Mouse (Mus musculus): ENCODE data around the gene Rfc2. TPM values are rescaled to one million over a fixed set of nuclear protein-coding genes. Genes with fewer than 3 reads are reported as not detected.

Rfc2 gene
- 100 to 1,000 TPM; 129 to 149 TPM for polyA plus RNA-seq (2017; shearing (Covaris generic))

DNA sequence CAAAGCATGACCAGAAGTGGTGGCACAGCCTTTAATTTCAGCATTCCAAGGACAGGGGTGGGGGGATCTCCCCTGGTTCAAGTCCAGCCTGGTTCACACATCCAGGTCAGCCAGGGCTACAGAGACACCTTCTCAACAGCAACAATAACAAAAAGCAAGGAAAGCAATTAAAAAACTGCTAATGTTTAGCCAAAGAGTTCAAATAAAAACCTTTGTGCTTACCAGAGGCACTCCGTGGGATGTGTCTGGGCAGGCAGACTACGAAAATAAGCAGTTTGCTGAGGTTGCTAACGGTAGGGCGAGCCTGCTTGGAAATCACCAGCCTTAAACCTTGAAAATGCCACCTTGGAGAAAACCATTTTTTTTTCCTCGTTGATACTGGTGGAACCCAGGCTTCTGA, at the start of gene Rfc2:
TSS of gene Rfc2 (plus strand) at position 221 of the 400 bp plus-strand sequence.
- ATAC-seq = no peak

DNA sequence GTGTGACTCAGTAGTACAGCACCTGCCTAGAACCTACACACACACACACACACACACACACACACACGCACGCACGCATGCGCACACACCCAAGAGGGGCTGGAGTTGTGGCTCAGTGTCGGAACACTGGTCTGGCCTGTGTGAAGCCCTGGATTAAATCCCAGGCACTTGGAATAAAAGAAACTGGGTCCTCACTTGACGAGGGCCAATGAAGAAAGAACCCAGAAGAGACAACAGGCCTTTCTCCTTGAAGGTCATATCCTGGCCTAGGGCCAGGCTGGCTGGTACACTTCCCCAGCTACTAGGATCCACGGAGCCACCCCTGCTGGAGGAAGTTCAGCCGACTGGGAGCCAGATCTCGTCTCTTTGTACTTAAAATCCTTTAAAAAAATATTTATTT, 49.6 kb upstream of the Rfc2 start:
- no peak for ATAC-seq

DNA sequence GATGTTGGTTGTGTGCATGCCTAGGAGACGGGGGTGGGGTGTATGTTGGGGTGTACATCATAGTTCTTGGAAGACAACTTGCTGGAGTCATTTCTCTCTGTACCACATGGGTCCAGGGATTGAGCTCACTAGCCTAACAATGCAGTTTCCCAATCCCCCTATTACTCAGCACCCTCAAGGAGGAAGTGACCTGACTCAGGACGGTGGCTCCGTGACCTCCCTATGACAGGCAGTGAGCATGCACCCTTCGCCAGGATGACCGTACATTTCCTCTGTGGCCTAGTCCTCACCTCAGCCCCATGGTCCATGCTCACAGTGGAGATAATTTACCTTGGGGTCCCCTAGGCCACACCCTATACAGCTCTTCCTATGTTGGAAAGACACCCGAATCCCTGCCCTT, 48.7 kb upstream of the Rfc2 start:
- ATAC-seq = no peak

DNA sequence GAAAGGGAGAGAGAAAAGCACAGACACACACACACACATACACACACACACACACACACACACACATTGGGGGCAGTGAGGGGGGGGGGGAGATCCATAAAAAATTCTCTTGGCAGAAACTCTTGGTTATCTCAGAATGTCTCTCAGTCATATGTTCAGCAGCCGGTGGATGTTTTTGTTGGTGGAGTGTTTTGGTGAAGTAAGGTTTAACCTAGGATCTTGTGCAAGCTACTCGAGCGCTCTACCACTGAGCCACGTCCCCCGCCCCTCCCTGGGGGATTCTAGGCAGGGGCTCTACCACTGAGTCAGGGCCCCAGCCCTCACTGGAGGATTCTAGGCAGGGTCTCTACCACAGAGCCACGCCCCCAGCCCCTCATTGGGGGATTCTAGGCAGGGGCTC, 45.1 kb upstream of the Rfc2 start:
- no peak for ATAC-seq

DNA sequence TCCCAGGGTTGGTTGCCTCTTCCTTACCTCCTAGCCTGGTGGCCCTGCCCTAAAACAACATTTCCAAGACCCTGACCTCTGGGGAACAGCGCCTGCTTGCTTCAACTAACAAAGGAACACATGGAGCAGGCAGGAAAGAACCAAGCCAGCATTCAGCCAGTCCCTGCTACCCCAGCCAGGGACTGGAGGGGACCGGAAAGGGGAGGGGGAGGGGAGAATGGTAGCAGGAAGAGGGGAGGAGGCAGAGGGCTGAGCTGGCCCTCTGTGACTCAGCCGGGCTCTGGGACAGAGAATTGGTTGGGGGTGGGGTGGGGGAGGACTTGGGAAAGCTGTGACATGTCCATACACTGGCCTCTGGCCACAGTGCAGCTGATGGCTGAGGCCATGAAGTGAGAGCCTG, 41.3 kb upstream of the Rfc2 start:
- peak; percentile 92 for ATAC-seq

DNA sequence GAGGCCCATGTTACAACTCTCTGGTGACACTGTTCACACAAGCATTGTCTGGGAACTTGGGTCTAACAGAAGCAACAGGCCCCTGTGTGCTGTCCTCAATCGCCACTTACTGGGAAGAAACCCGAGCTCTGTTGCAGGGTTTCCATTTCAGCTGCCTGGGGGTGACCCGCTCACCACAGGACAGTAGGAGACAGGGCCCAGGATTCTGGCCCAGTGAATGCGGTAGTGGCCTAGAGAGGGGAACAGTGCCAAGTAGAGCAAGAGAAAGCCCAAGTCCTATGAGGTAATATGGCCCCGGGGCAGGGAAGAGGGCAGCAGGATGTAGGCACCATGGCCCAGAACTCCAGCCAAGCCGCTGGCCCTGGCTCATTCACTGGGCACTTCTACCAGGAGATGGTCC, 40.3 kb upstream of the Rfc2 start:
- no peak for ATAC-seq

DNA sequence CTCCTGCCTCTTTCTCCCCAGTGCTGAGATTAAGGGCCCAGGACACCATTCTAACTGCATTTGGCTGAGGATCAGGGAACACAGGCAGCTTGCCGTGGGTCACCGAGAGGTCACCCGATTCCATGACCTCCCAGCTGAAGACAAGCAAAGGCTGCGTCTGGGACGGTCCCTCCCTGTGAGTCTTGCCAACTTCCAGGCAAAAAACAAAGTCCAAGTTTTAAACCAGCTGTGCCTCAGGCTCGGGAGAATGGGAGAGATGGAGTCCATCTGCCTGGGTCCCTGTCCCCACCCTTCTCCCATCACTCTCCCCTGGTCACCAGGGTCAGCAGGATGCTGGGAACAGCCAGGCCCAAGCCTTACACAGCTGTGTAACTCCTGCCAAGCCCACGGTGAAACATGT, 39.5 kb upstream of the Rfc2 start:
- ATAC-seq = no peak

DNA sequence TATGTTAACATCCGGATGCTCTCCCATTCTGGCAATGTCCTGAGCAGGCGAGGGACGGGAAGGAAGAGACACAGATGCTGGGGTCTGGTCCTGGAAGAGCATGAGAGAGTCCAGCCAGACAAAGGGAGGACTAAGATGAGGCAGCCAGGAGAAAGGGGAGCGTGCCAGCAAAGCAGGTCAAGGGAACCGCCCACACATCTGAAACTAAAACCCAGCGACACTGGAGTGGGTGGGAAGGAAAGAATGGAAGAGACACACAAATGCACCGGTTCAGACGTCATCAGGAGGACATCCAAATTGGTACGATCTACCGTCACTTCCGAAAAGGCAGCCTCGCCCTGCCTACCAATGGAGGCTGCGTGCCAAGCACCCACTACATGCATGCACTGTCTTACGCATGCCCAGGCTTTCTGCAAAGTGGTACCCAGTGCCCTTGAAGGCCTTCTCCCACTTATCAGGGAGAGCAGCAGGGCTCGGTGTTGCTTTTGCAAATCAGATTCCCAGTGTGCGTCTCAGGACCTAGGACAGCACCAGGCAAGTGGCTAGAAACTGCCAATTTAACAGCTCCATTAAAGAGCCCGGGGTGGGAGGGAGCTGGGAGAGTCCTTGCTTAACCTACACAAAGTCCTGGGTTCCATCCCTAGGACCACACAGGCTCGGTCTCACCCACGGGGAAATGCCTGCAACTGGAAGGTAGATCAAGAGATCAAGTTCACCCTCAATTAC, 36.5 kb upstream of the Rfc2 start:
- no peak for ATAC-seq

DNA sequence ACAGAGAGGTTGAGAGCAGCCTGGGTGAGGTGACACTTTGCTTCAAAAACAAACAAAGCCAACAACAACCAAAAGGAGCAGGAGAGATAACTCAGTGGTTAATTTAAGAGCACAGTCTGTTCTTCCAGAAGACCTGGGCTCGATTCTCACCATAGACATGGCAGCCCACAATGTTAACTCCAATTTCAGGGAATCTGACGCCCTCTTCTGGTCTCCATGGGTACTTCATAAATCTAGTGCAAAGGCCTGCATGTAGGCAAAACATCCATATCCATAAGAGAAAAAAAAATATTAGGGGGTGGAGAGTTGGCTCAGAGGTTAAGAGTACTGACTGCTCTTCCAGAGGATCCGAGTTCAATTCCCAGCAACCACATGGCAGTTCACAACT, 35.9 kb upstream of the Rfc2 start:
- no peak for ATAC-seq

DNA sequence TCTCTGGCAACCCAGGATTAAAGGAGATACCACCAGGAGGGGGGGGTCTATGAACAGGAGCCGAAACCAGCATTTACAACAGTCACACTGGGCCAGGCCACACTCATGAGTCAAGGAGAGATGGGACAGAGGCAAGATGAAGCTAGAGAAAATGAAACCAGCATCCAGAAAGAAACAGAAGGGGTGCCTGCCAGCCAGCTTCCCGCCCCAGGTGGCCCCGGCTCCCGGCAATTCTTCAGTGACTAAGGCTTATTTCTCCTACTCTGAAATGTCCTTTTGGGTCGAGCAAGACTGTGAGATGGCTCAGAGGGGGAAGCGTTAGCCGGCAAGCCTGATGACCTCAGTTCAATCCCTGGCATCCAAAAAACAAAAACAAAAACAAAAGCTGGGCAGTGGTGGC, 34.4 kb upstream of the Rfc2 start:
- ATAC-seq = no peak

DNA sequence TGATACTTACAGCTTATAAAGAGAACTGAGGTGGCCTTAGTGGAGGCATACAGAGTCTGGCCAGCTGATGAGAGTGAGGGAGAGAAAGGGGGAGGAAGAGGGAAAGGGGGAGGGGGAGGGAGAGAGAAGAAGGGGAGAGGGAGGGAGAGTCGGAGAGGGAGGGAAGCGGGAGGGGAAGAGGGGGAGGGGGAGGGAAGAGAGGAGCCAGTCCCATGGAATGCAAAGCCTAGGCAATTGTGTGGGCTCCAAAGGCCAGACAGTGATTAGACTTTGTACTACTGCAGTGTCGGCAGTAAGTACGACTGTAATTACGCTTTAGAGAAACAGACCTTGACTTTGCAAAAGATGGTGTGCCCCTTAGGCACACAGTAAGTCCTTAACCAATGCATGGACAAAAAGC, 32.9 kb upstream of the Rfc2 start:
- ATAC-seq = no peak

DNA sequence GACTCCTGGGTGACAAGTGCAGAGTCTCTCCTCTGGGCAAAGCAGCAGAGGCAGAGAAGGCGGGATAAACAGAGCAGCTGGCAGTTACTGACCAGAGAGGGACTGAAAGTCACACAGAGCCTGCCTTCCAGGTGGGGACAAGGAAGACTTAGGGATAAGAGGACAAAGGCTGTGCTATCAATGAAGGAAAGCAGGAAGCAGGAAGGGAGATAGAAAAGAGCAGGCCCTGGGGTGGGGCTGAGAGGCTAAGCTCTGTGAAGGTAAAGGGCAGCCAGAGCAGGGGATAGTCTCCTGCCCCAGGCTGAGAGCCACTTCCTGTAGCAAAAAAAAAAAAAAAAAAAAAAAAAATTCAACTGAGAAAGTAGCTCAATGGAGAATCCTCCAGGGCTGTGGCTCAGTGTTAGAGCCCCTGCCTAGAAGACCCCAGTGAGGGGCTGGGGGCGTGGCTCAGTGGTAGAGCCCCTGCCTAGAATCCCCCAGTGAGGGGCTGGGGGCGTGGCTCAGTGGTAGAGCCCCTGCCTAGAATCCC, 31.5 kb upstream of the Rfc2 start:
- ATAC-seq = no peak

DNA sequence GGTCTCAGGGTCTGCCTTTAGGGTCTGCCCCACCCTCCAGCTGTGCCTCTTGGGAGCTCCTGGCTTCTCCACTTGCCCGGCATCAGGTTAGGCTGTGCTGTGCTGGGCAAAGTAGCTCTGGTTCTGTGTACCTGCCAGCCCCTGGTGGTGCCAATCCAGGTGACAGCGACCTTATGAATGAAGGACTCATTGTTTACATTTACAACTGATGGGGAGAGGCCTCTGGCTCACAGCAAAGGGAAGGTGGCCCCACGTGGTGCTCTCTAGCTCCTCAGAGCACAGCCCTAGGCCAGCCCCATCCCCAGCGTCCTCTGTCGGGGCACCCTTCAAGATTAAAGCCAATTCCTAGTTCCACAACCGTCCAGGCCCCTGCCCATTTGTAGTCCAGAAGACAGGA, 30.3 kb upstream of the Rfc2 start:
- ATAC-seq = no peak

DNA sequence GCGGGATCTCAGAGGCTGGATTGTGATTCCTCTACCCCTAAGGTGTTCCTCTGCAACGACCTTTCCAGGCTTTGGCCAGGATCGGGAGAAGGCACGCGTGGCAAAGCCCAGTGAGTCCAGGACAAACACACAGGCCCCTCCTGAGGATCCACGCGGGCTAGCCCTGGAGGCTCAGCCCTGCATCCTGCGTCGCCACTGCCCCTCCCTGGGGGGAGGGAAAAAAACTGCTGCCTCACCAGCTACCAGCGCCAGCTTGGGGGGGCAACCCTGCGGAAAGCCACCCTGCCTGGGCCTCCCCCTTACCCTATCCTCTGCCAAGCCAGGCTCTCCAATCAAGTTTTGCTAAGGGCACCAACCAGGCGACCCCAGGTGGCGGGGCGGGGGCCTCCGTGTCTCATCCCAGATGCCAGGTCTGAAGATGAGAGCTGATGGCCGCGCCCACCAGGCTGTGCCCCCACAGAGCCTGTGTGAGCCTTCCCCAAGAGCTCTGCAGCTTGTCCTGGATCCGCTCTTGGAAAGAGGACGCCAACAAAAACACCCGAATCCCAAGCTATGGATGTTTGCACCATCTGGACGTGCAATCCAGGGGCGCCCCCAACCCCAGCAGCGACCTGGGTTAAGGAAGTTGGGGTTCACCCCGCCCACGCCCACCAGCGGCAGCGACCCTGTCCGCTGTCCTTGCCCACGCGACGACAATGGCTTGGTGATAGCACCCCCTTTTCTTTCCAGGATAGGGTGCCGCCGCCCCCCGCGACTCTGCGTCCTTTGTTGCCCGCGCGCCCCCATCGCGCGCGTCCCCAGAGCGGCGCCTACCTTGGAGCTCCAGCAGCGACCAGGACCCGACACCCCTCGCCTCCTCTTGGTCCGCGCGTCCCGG, 29.7 kb upstream of the Rfc2 start:
- ATAC-seq = peak; percentile 9

DNA sequence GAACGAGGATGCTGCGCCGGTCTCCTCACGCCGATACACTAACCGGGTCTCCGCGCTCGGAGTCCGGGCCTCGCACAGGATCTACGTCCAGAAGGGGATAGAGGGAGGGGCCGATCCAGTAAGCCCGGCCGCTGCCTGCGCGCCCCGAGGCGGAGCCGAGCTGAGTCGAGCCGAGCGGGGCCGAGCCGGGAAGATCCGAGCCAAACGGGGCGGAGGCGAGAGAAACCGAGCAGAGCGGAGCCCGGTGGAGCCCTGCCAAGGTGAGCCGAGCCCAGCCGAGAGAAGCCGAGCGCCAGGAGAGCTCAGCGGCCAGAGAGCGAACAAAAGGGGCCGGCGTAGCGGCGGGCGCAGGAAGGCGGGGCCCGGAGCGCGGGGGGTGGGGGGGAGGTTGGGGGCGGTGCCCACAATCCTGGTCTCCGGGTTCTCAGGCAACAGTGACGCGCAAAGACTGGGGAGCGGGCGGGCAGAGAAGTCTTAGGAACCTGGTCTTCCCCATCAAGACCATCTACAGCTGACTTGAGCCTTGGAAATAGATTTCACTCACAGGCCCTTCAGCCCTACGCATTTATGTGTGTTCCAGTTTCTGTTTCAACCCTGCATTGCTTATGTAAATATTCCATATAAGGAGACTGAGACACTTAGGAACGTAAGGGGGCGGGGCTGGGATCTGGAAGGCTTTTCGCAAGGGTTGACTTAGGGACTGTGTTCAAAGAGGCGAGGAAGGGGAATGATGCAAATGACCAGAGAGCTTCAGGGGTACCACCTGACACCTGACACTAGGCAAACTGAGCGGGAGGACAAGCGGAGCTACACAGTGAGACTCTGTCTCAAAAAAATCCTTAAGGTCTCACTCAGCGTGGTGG, 28.8 kb upstream of the Rfc2 start, which contains the start of gene Clip2:
TSS of gene Clip2 (minus strand) at position 325 of the 863 bp plus-strand sequence.
- peak; percentile 97 for ATAC-seq

DNA sequence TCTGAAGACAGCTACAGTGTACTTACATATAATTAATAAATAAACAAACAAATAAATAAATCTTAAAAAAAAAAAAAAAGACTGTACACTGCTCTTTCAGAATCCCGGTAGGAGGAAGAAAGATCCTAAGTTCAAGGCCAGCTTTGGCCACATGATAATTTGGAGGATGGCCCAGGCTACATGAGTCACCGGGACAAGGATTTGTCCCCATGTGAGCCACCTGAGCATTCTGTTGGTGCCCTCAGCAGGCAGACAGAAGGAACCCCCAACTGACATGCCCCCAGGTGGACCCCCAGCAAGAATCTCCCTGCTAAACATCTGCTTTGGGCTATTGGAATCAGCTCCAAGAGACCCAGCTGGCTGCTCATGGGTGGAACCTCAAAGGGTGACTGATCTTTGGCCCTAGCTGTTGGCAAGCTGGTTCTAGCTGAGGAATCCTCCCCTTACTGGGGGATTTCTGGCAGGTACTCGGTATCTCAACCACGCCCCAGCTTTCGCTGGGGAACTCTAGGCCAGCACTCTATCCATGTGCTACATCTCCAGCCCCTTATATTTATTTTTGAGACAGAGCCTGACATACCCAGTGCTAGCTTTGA, 27.1 kb upstream of the Rfc2 start:
- ATAC-seq = no peak

DNA sequence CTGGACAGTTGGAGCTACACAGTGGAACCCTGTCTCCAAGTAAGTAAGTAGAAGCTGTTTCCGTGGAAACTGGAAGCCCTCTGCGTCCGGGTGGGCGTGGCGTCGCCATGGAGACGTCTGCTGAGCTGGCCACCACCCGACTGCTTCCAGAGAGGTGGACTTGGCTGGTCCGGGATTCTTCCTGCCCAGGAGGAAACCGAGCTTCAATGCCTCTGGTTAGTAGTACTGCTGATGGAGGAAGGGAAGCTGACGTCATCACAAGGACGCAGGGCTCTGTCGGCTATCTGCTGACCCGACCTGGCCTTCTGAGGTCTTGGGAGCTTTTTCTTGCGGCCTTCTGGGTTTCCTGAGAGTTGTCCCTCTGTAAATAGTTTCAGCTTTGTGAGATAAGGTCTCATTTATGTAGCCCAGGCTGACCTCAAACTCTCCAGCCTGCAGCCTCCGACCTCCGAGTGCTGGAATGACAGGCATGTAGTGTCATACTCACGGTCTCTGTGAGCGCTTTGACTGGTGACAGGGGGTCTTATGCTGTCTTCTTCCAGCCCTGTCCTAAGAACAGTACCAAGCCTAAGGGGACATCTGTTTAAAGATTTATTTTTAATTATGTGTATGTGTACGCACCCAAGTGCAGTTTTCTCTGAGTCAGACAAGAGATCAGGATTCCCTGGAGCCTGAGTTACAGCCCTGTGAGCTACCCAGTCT, 25.6 kb upstream of the Rfc2 start:
- ATAC-seq = no peak

DNA sequence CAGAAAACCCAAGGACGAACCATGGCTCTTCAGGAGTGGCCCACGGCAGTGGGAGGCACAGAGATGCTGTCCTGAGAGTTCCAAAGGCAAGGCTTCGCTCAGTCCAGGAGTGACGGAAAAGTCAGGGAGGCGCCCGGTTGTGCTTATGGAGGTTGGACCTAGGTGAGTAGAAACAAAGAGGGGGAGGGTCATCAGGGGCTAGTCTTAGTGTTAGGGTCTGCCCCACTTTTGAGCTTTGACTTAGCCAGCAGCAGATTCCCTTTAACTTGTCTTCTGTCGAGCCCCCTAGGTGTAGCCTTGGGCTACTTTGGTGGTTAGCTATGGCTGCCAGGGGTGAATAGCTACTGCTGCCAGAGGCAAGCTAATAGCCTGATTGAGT, 21.1 kb upstream of the Rfc2 start, which contains the start of gene Syna:
TSS of gene Syna (minus strand) at position 101 of the 379 bp plus-strand sequence.
- ATAC-seq = no peak

DNA sequence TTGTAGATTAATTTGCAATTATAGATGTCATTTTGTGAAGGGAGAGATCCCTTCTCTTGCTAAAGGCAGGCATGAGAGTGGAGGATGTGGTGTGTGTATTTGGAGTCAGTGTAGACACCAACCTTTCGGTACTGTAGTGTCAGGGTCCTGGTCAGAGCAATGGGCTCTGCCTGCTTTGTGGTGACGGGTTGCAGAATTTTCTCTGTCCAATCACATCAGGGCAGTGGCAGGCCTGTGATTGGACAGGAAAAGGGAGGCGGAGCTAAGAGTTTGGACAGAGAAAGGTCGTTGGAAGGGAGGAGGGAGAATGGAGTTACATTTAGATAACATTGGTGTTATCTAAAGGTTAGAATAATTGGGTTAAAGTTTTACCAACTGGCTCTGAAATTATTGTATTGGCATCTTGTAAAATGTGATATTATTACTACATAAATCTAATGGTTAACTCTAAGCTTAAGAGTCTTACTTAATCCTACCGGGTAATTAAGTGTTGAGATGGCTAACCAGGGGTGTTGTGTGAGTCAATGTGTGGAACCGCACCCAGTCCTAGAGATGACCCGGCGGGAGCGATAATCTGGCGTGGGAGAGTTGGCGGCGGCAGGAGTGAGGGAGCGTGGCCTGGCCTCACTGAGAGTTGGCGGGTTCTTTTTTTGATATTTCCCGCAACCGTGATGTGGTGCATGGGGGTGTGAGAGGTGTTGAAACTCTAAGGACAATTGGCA, 20.6 kb upstream of the Rfc2 start:
- ATAC-seq = no peak

DNA sequence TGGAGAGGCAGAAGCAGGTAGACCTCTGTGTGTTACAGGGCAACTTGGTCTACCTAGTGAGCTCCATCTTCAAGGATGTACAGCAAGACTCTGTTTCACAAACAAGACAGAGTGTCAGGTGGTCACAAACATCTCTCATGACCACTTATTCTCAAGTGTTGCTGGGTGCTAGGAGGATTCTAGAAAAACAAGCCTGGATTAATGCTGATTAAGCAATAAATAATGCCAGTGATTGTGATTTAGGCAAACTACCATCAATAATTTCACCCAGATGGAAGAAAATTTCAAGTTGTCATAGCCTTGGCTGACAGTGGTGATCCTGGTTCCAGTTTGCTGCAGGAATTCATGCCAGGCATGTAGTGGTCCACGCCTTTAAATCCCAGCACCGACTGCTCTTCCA, 16.9 kb upstream of the Rfc2 start:
- no peak for ATAC-seq

DNA sequence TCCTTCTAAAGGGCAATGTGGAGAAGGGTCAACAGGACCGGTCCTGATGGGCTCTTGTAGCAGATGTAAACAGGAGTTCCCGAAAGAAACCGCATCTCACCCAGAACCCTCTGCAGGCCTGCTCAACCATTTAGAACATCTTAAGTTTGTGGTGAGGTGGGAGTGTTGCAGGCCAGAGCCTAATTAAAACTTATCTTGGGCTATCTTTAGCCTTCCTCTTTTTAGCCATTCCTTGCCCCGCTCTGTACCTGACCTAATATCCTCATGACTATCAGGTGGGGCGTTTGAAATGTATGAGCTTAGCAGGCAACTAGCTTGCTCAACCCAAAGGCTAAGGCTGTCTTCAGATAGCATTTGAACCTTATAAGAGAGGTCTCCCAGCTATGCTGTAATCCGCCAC, 15.5 kb upstream of the Rfc2 start:
- no peak for ATAC-seq

All from activated CD4-positive, CD25-positive, alpha-beta regulatory T cell, adult 4 months (primary cell).